Mouse (Mus musculus) embryonic facial prominence, embryonic 15.5 days (tissue): ENCODE data around the gene Vmn1r1. TPM values are rescaled to one million over a fixed set of nuclear protein-coding genes. Genes with fewer than 3 reads are reported as not detected.
A peak's percentile ranks its signal among the peaks of the same experiment; 100 is the strongest.

Experiments used
- ATAC-seq: fragments of 200-750 bp; cut with Nextera tagmentation; 2 replicates; pipeline ENCODE4 v1.8.0; 2017; ENCODE audit warnings: low read depth, moderate TSS enrichment; ENCODE audit not compliant: insufficient number of reproducible peaks, low FRiP score, low TSS enrichment
- H3K27ac ChIP-seq: fragments of 300-500 bp; sonication (generic); replicated peaks from 2 replicates; pipeline ENCODE4 v1.5.1; 2015; ENCODE audit warnings: mild to moderate bottlenecking, inconsistent platforms
- H3K27me3 ChIP-seq: fragments of 300-500 bp; sonication (generic); 2 replicates; pipeline ENCODE4 v1.6.1; 2015; ENCODE audit warnings: inconsistent platforms
- H3K36me3 ChIP-seq: fragments of 300-500 bp; sonication (generic); 2 replicates; pipeline ENCODE4 v1.6.1; 2015; ENCODE audit warnings: mild to moderate bottlenecking, inconsistent platforms
- H3K4me1 ChIP-seq: fragments of 300-500 bp; sonication (generic); 2 replicates; pipeline ENCODE4 v1.6.1; 2015; ENCODE audit warnings: inconsistent platforms
- H3K4me2 ChIP-seq: fragments of 300-500 bp; sonication (generic); replicated peaks from 2 replicates; pipeline ENCODE4 v1.6.1; 2015; ENCODE audit warnings: mild to moderate bottlenecking, inconsistent platforms
- H3K4me3 ChIP-seq: fragments of 300-500 bp; sonication (generic); replicated peaks from 2 replicates; pipeline ENCODE4 v1.5.1; 2015; ENCODE audit warnings: mild to moderate bottlenecking, inconsistent platforms
- H3K9ac ChIP-seq: fragments of 300-500 bp; sonication (generic); 2 replicates; pipeline ENCODE4 v1.6.1; 2015; ENCODE audit warnings: inconsistent platforms
- H3K9me3 ChIP-seq: fragments of 300-500 bp; sonication (generic); replicated peaks from 2 replicates; pipeline ENCODE4 v1.6.1; 2016; ENCODE audit warnings: inconsistent platforms
- WGBS: fragments of 180-500 bp; shearing (Covaris S2); methylation state at CpG from one replicate; pipeline ENCODE4 v1.1.7; 2015; 5-methylcytosine and 5-hydroxymethylcytosine counted together
- polyA plus RNA-seq: library from polyadenylated mRNA; unstranded; fragments of >200 nt; fragmentation: Nextera tagmentation; extraction: Ambion mirVana; gene quantifications from 2 replicates; pipeline ENCODE4 v1.2.1, GENCODE M21; 2015

The Vmn1r1 gene
- polyA plus RNA-seq, 1 experiment from 2014 or later = not detected

DNA sequence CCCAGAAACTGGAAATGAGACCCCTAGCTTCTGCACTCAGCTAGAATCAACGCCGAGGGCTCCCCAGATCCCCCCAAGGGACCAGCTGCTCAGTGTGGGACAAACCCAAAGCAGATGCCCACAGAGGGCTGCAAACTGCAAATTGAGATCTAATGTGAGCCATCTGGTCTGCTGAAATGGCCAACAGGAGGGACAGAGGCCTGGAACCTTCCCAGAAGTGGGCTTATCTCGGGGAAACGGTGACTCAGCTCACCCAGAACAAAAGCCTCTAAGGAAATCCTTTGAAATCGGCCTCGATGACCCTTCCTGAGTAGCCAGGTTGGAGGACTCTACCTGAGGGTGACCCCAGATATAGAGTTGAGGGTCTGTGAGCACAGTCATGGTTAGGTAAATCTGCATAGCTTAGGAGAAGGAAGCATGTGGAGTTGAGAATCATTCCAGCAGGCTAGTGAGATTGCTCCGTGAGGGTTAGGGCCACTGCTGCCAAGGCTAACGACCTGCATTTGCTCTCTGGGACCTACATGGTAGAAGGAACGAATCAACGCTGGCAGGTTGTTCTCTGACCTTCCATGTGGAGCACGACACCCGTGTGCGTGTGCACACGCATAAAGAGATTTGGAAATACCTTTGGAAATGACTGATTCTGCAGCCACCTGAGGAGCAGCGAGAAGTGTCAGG, 53.4 kb downstream of the Vmn1r1 start:
- Histone ChIP-seq H3K27ac (peak overlapping the region; percentile 44; the same call in 1 of the 2 replicates), H3K27me3 (no peaks in the 10 kb centered on the region), H3K9ac (no peak overlapping the region), H3K36me3 (no peaks in the 10 kb centered on the region), H3K9me3 (no peaks in the 10 kb centered on the region), H3K4me2 (no peak overlapping the region), H3K4me3 (no peak overlapping the region), H3K4me1 (peaks cover 64% of the 10 kb centered on the region)
- ATAC-seq = no peak
- WGBS = 48% methylated on average over 15 of the region's 15 CpGs

DNA sequence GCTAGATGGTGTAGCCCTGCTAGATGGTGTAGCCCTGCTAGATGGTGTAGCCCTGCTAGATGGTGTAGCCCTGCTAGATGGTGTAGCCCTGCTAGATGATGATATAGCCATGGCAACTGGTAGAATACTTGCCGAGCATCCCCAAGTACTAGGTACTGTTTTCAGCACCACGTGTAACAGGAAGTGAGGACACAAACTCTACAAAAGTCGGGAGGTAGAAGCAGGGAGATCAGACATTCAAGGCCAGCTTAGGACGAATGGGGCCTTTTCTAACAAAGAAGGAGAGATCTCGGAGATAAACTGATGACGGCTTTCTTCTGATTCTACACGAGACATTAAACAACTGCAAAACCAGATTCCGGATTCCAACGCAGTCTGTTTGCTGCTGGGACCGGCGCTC, 54.1 kb downstream of the Vmn1r1 start:
- Histone ChIP-seq H3K27ac (no peak overlapping the region), H3K27me3 (no peaks in the 10 kb centered on the region), H3K4me2 (no peak overlapping the region), H3K4me3 (no peak overlapping the region), H3K9ac (no peak overlapping the region), H3K36me3 (no peaks in the 10 kb centered on the region), H3K9me3 (no peaks in the 10 kb centered on the region), H3K4me1 (peaks cover 57% of the 10 kb centered on the region)
- ATAC-seq = no peak
- WGBS = 65% methylated on average over 11 of the region's 11 CpGs

- ATAC-seq = no peak
- Histone ChIP-seq H3K27ac (no peak overlapping the region), H3K4me2 (no peak overlapping the region), H3K36me3 (no peaks in the 10 kb centered on the region), H3K9me3 (no peaks in the 10 kb centered on the region), H3K4me3 (no peak overlapping the region), H3K27me3 (no peaks in the 10 kb centered on the region), H3K4me1 (peaks cover 42% of the 10 kb centered on the region), H3K9ac (no peak overlapping the region)
- 60% methylated on average over 13 of the region's 13 CpGs for WGBS
Measured at GRCm38 (mm10) chr1:182108397-182109099, 55.7 kb downstream of the Vmn1r1 start.

DNA sequence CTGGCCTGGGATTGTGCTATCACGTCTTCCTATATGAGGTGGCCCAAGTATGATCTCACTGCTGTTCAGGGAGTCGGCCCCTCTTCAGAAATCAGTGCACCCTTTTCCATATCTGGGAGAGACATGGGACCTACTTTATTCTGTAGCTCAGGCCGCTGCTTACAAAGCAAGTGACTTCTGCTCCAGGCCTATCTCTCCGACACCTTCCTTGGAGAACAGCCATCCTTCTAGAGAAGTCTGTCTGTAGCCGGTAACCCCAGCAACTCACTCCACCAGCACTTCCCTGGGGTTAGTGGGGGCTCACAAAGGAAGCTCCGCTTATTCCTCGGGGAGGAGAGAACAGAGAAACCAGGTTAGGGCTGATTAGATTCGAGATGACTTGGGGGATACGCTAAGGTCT, 57.0 kb downstream of the Vmn1r1 start:
- WGBS = 74% methylated on average over 9 of the region's 9 CpGs
- H3K9ac ChIP-seq = no peak overlapping the region
- H3K36me3 ChIP-seq = no peaks in the 10 kb centered on the region
- peaks cover 42% of the 10 kb centered on the region for H3K4me1 ChIP-seq
- H3K27me3 ChIP-seq = no peaks in the 10 kb centered on the region
- no peak overlapping the region for H3K4me3 ChIP-seq
- H3K9me3 ChIP-seq = no peaks in the 10 kb centered on the region
- ATAC-seq = no peak
- no peak overlapping the region for H3K27ac ChIP-seq
- H3K4me2 ChIP-seq = no peak overlapping the region

GRCm38 (mm10) chr1:182105023-182105422, 59.3 kb downstream of the Vmn1r1 start:
- Histone ChIP-seq H3K27me3 (no peaks in the 10 kb centered on the region), H3K27ac (no peak overlapping the region), H3K4me1 (peaks cover 29% of the 10 kb centered on the region), H3K9ac (no peak overlapping the region), H3K4me3 (no peak overlapping the region), H3K4me2 (no peak overlapping the region), H3K36me3 (no peaks in the 10 kb centered on the region), H3K9me3 (no peaks in the 10 kb centered on the region)
- no peak for ATAC-seq
- 43% methylated on average over 3 of the region's 3 CpGs for WGBS

Other genes starting within 250 kb of the Vmn1r1 start
- 23.3 and 25.6 TPM in 2 replicates for gene Enah, start 144.5 kb downstream of the Vmn1r1 start, polyA plus RNA-seq
- 141 and 147 TPM in 2 replicates for gene Srp9, start 39.7 kb downstream of the Vmn1r1 start, polyA plus RNA-seq
- gene Degs1, start 118.3 kb upstream of the Vmn1r1 start, polyA plus RNA-seq = 142 and 143 TPM in 2 replicates
- gene Fbxo28, start 177.1 kb upstream of the Vmn1r1 start, polyA plus RNA-seq = 21.1 and 22.0 TPM in 2 replicates
- gene Trp53bp2, start 244.7 kb upstream of the Vmn1r1 start, polyA plus RNA-seq = 23.8 and 25.1 TPM in 2 replicates